Mouse (Mus musculus): ENCODE data around the gene Tm9sf4.

GRCm38 (mm10) chr2:153241250-153242014, 80.3 kb downstream of the Tm9sf4 start, which contains the start of the genes Plagl2 and Pofut1:
- no peak for TF ChIP-seq EP300 (IDR thresholded peaks at IDR 0.05; ENCODE audit: low read depth)
- TF ChIP-seq CTCF (IDR thresholded peaks at IDR 0.05; ENCODE audit: low read depth), result peak; percentile 4; the same call in 1 of the 2 replicates

Data from heart, postnatal 0 days (tissue).